Mouse (Mus musculus): Measurements from ENCODE around the gene Spsb2. TPM values are rescaled to one million over a fixed set of nuclear protein-coding genes. Genes with fewer than 3 reads are reported as not detected.
A peak's percentile ranks its signal among the peaks of the same experiment; 100 is the strongest.
"Not testable (repeated sequence)": the region's sequence is repeated elsewhere in the genome, so short reads cannot be mapped to it uniquely, and the experiment has no call there.

Spsb2 gene
- polyA plus RNA-seq, 1 experiment from 2014 or later, result 8.4 TPM

GRCm38 (mm10) chr6:124789519-124789918 lies 18.9 kb upstream of the Spsb2 start:
- no peak for ATAC-seq (replicated peaks; ENCODE audit: low FRiP score)
- H3K36me3 ChIP-seq (ENCODE audit: control insufficient read depth, insufficient read depth, low read length), result no peaks in the 10 kb centered on the region
- H3K27ac ChIP-seq (ENCODE audit: low read depth, low read length), result no peak overlapping the region
- no peaks in the 10 kb centered on the region for H3K27me3 ChIP-seq (ENCODE audit: control insufficient read depth, insufficient read depth, low read length)
- H3K9me3 ChIP-seq (ENCODE audit: control insufficient read depth, low read length), result no peaks in the 10 kb centered on the region
- H3K4me2 ChIP-seq (ENCODE audit: low read depth, low read length, severe bottlenecking), result no peak overlapping the region
- no peaks in the 10 kb centered on the region for H3K4me1 ChIP-seq (replicated peaks; ENCODE audit: control insufficient read depth, insufficient read depth, low read length)
- DNase-seq (ENCODE audit: low spot score), result no peak
- WGBS, result 91% methylated on average over 4 of the region's 4 CpGs
- H3K4me3 ChIP-seq (ENCODE audit: low read depth, low read length), result no peak overlapping the region
- no peak overlapping the region for H3K9ac ChIP-seq (ENCODE audit: low read length)

DNA sequence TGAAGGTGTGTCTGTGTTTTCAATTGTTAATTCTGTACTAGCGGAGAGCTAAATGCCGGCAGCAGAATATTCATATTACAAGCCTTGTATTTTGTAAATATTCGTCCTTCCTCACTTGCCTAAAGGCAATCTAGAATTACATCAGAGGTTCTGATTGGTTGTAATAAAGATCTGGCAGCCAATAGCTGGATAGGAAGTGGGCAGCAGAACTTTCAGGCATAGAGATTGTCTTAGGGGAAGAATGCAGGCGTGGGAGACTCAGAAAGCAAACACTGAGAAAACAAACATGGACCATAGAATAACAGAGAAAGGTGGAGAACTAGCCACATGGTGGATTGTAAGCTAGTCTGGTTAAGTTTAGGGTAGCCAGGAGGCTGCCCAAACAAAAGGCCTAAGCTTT lies 18.3 kb upstream of the Spsb2 start:
- no peaks in the 10 kb centered on the region for H3K4me1 ChIP-seq (replicated peaks; ENCODE audit: control insufficient read depth, insufficient read depth, low read length)
- no peak overlapping the region for H3K4me3 ChIP-seq (ENCODE audit: low read depth, low read length)
- H3K27me3 ChIP-seq (ENCODE audit: control insufficient read depth, insufficient read depth, low read length), result no peaks in the 10 kb centered on the region
- H3K9me3 ChIP-seq (ENCODE audit: control insufficient read depth, low read length), result no peaks in the 10 kb centered on the region
- H3K4me2 ChIP-seq (ENCODE audit: low read depth, low read length, severe bottlenecking), result no peak overlapping the region
- WGBS, result 79% methylated on average over 4 of the region's 4 CpGs
- DNase-seq (ENCODE audit: low spot score), result no peak
- ATAC-seq (replicated peaks; ENCODE audit: low FRiP score), result no peak
- H3K27ac ChIP-seq (ENCODE audit: low read depth, low read length), result no peak overlapping the region
- H3K9ac ChIP-seq (ENCODE audit: low read length), result no peak overlapping the region
- no peaks in the 10 kb centered on the region for H3K36me3 ChIP-seq (ENCODE audit: control insufficient read depth, insufficient read depth, low read length)

DNA sequence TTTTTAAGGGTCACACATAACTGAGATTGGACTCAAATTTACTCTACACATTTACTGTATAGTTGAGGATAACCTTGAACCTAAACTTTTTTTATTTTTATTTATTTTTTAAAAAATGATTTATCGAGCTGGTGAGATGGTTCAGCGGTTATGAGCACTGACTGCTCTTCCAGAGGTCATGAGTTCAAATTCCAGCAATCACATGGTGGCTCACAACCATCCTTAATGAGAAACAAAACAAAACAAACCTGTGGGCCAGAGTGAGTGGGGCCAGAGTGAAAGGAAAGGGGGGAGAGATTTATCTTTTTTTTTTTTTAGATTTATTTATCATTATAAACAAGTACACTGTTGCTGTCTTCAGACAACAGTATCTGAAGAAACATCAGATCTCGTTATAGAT lies 16.6 kb upstream of the Spsb2 start:
- ATAC-seq (replicated peaks; ENCODE audit: low FRiP score), result no peak
- 90% methylated on average over 3 of the region's 3 CpGs for WGBS

GRCm38 (mm10) chr6:124795781-124796180 lies 12.7 kb upstream of the Spsb2 start:
- no peaks in the 10 kb centered on the region for H3K36me3 ChIP-seq (ENCODE audit: control insufficient read depth, insufficient read depth, low read length)
- 80% methylated on average over 4 of the region's 4 CpGs for WGBS
- H3K9me3 ChIP-seq (ENCODE audit: control insufficient read depth, low read length), result no peaks in the 10 kb centered on the region
- ATAC-seq (replicated peaks; ENCODE audit: low FRiP score) (no peak), DNase-seq (ENCODE audit: low spot score) (no peak)
- no peak overlapping the region for H3K27ac ChIP-seq (ENCODE audit: low read depth, low read length)
- no peak overlapping the region for H3K4me3 ChIP-seq (ENCODE audit: low read depth, low read length)
- H3K4me2 ChIP-seq (ENCODE audit: low read depth, low read length, severe bottlenecking), result no peak overlapping the region
- H3K9ac ChIP-seq (ENCODE audit: low read length), result no peak overlapping the region
- no peaks in the 10 kb centered on the region for H3K27me3 ChIP-seq (ENCODE audit: control insufficient read depth, insufficient read depth, low read length)
- no peaks in the 10 kb centered on the region for H3K4me1 ChIP-seq (replicated peaks; ENCODE audit: control insufficient read depth, insufficient read depth, low read length)

More for the DNA sequence above, 16.6 kb upstream of the Spsb2 start:
- no peaks in the 10 kb centered on the region for H3K4me1 ChIP-seq (replicated peaks; ENCODE audit: control insufficient read depth, insufficient read depth, low read length)
- no peak overlapping the region for H3K4me3 ChIP-seq (ENCODE audit: low read depth, low read length)
- no peak overlapping the region for H3K27ac ChIP-seq (ENCODE audit: low read depth, low read length)
- no peak overlapping the region for H3K4me2 ChIP-seq (ENCODE audit: low read depth, low read length, severe bottlenecking)
- no peaks in the 10 kb centered on the region for H3K9me3 ChIP-seq (ENCODE audit: control insufficient read depth, low read length)
- H3K9ac ChIP-seq (ENCODE audit: low read length), result no peak overlapping the region
- no peaks in the 10 kb centered on the region for H3K27me3 ChIP-seq (ENCODE audit: control insufficient read depth, insufficient read depth, low read length)
- H3K36me3 ChIP-seq (ENCODE audit: control insufficient read depth, insufficient read depth, low read length), result no peaks in the 10 kb centered on the region
- no peak for DNase-seq (ENCODE audit: low spot score)

DNA sequence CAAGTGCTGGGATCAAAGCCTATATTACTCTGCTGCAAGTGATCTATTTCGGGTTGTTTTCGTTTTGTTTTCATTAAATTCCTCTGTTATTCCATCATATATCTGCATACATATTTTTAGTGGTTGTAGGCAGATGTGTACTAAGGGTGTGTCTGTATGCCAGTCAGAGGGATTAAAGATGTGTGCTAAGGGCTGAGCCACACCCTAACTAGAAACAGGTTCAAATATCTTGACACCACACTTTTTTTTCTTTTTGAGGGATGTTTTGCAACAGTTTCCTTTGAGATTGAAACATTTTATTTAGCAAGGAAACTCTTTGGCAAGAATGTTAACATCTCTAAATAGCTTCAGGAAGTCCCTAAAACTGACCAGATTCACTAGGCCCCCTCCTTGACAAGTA lies 12.3 kb upstream of the Spsb2 start:
- no peak for ATAC-seq (replicated peaks; ENCODE audit: low FRiP score)
- Histone ChIP-seq H3K36me3 (ENCODE audit: control insufficient read depth, insufficient read depth, low read length) (no peaks in the 10 kb centered on the region), H3K4me2 (ENCODE audit: low read depth, low read length, severe bottlenecking) (no peak overlapping the region), H3K9me3 (ENCODE audit: control insufficient read depth, low read length) (no peaks in the 10 kb centered on the region), H3K4me1 (replicated peaks; ENCODE audit: control insufficient read depth, insufficient read depth, low read length) (no peaks in the 10 kb centered on the region), H3K27me3 (ENCODE audit: control insufficient read depth, insufficient read depth, low read length) (no peaks in the 10 kb centered on the region), H3K4me3 (ENCODE audit: low read depth, low read length) (no peak overlapping the region), H3K27ac (ENCODE audit: low read depth, low read length) (no peak overlapping the region), H3K9ac (ENCODE audit: low read length) (no peak overlapping the region)
- DNase-seq (ENCODE audit: low spot score), result no peak
- WGBS, result 85% methylated on average over 2 of the region's 2 CpGs

- not testable (repeated sequence) for H3K36me3 ChIP-seq (ENCODE audit: control insufficient read depth, insufficient read depth, low read length); DNase-seq (ENCODE audit: low spot score); ATAC-seq (replicated peaks; ENCODE audit: low FRiP score); H3K4me3 ChIP-seq (ENCODE audit: low read depth, low read length); H3K9me3 ChIP-seq (ENCODE audit: control insufficient read depth, low read length); H3K27ac ChIP-seq (ENCODE audit: low read depth, low read length); H3K9ac ChIP-seq (ENCODE audit: low read length); H3K27me3 ChIP-seq (ENCODE audit: control insufficient read depth, insufficient read depth, low read length); H3K4me1 ChIP-seq (replicated peaks; ENCODE audit: control insufficient read depth, insufficient read depth, low read length)
- peak overlapping the region; percentile 3; the same call in 1 of the 2 replicates for H3K4me2 ChIP-seq (ENCODE audit: low read depth, low read length, severe bottlenecking)
- 10% methylated on average over 5 of the region's 9 CpGs for WGBS
Observed at GRCm38 (mm10) chr6:124802400-124802799, 6.1 kb upstream of the Spsb2 start.

GRCm38 (mm10) chr6:124803061-124803460 lies 5.4 kb upstream of the Spsb2 start:
- no peak overlapping the region for H3K27ac ChIP-seq (ENCODE audit: low read depth, low read length)
- WGBS, result 79% methylated on average over 3 of the region's 3 CpGs
- no peaks in the 10 kb centered on the region for H3K27me3 ChIP-seq (ENCODE audit: control insufficient read depth, insufficient read depth, low read length)
- peaks cover 3% of the 10 kb centered on the region; the same call in 1 of the 2 replicates for H3K4me1 ChIP-seq (replicated peaks; ENCODE audit: control insufficient read depth, insufficient read depth, low read length)
- no peaks in the 10 kb centered on the region for H3K36me3 ChIP-seq (ENCODE audit: control insufficient read depth, insufficient read depth, low read length)
- no peak overlapping the region for H3K4me2 ChIP-seq (ENCODE audit: low read depth, low read length, severe bottlenecking)
- ATAC-seq (replicated peaks; ENCODE audit: low FRiP score), result no peak
- peak; percentile 47 for DNase-seq (ENCODE audit: low spot score)
- no peaks in the 10 kb centered on the region for H3K9me3 ChIP-seq (ENCODE audit: control insufficient read depth, low read length)
- no peak overlapping the region for H3K9ac ChIP-seq (ENCODE audit: low read length)
- no peak overlapping the region for H3K4me3 ChIP-seq (ENCODE audit: low read depth, low read length)

- WGBS, result 97% methylated on average over 4 of the region's 4 CpGs
- H3K27ac ChIP-seq (ENCODE audit: low read depth, low read length); H3K9ac ChIP-seq (ENCODE audit: low read length); ATAC-seq (replicated peaks; ENCODE audit: low FRiP score); H3K27me3 ChIP-seq (ENCODE audit: control insufficient read depth, insufficient read depth, low read length); H3K36me3 ChIP-seq (ENCODE audit: control insufficient read depth, insufficient read depth, low read length); H3K4me3 ChIP-seq (ENCODE audit: low read depth, low read length); H3K4me2 ChIP-seq (ENCODE audit: low read depth, low read length, severe bottlenecking); H3K4me1 ChIP-seq (replicated peaks; ENCODE audit: control insufficient read depth, insufficient read depth, low read length); H3K9me3 ChIP-seq (ENCODE audit: control insufficient read depth, low read length): not testable (repeated sequence)
- peak; percentile 19 for DNase-seq (ENCODE audit: low spot score)
Observed at GRCm38 (mm10) chr6:124803691-124804090, 4.8 kb upstream of the Spsb2 start.

DNA sequence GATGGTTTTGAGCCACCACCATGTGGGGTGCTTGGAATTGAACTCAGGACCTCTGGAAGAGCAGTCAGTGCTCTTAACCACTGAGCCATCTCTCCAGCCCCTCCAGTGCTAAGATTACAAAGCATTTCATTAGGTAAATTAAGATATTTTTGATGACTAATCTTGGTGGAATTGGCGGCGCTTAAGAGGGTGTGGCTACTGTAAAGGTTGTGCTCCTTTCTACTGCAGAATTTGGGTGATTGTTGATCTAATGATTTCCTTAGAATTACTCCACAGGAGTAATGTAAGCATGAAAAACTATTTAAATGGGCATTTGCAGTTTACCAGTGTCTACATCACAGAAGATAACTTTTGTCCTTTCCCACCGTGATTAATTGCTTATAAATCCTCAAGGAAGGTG lies 4.1 kb upstream of the Spsb2 start:
- Histone ChIP-seq H3K9me3 (ENCODE audit: control insufficient read depth, low read length) (no peaks in the 10 kb centered on the region), H3K36me3 (ENCODE audit: control insufficient read depth, insufficient read depth, low read length) (no peaks in the 10 kb centered on the region), H3K27ac (ENCODE audit: low read depth, low read length) (no peak overlapping the region), H3K9ac (ENCODE audit: low read length) (no peak overlapping the region), H3K4me1 (replicated peaks; ENCODE audit: control insufficient read depth, insufficient read depth, low read length) (peaks cover 7% of the 10 kb centered on the region), H3K27me3 (ENCODE audit: control insufficient read depth, insufficient read depth, low read length) (no peaks in the 10 kb centered on the region), H3K4me2 (ENCODE audit: low read depth, low read length, severe bottlenecking) (no peak overlapping the region), H3K4me3 (ENCODE audit: low read depth, low read length) (no peak overlapping the region)
- DNase-seq (ENCODE audit: low spot score), result peak; percentile 22
- WGBS, result 90% methylated on average over 3 of the region's 3 CpGs
- ATAC-seq (replicated peaks; ENCODE audit: low FRiP score), result no peak

Data from forebrain, embryonic 11.5 days (tissue).